10 mouse cellular contexts compared by ENCODE assay signal in the genomic region with DNA sequence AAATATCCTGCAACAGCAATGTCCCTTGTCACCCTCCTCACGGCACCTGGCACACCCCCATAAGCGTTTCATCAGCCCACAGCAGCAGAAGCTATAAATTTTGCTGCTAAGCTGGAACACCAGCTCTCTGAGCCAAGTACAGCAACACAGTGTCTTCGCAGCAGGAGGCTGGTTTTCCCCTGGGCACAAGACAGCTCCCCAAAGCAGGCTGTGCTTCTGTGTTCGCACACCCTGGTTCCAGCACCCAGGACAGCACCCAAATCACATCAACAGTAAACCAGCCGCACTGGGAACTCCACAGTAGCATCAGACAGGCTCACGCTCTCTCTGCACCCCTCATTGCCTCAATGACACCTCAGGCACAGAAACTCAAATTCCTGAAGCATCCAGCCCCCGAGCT.
DNase-seq lines count a peak whose midpoint lies in the region; ATAC-seq and TF ChIP-seq lines count a peak whose summit lies in the region.
"Had no signal": no experiment of that assay in that cellular context is flagged by ENCODE, and none has a peak within 500 bp of the region (broad histone marks: within the 10 kb centered on the region; RNA-seq: fewer than 3 reads in every experiment).

No protein-coding gene starts in this region.

- no peak overlapping the region for H3K4me2 ChIP-seq in kidney, postnatal 0 days (ENCODE audit: low read length)
- H3K4me2 ChIP-seq: limb, embryonic 13.5 days had no signal

- H3K27me3 ChIP-seq in kidney, postnatal 0 days (ENCODE audit: insufficient read depth, low read length): no peaks in the 10 kb centered on the region
- H3K27me3 ChIP-seq in kidney, adult 2 months (replicated peaks; ENCODE audit: control insufficient read depth, insufficient read depth, low read length): no peaks in the 10 kb centered on the region

- H3K9me3 ChIP-seq in kidney, postnatal 0 days (replicated peaks; ENCODE audit: low read length): no peaks in the 10 kb centered on the region
- H3K9me3 ChIP-seq: limb, embryonic 13.5 days had no signal

- no peak overlapping the region for H3K4me3 ChIP-seq in kidney, postnatal 0 days (replicated peaks; ENCODE audit: low read depth, low read length)
- no peak overlapping the region for H3K4me3 ChIP-seq in kidney, adult 2 months (ENCODE audit: insufficient read depth, low read depth, low read length)
- H3K4me3 ChIP-seq: limb, embryonic 13.5 days had no signal

- DNase-seq in kidney, postnatal 0 days (ENCODE audit: low spot score): peak; percentile 61
- DNase-seq in kidney, adult 2 months: no peak
- DNase-seq in 416B (ENCODE audit: low read depth): peak; percentile 2
- peak; percentile 71 for DNase-seq in NIH3T3 (ENCODE audit: low read depth)
- peak; percentile 23 for DNase-seq in embryo, embryonic 11.5 days (ENCODE audit: low read depth, low spot score)
- no peak for DNase-seq in thymus, postnatal 10 days (ENCODE audit: low spot score in 2 of 2)

- no peaks in the 10 kb centered on the region for H3K36me3 ChIP-seq in kidney, postnatal 0 days (ENCODE audit: insufficient read depth, low read length)
- no peaks in the 10 kb centered on the region for H3K36me3 ChIP-seq in kidney, adult 2 months (ENCODE audit: control insufficient read depth, insufficient read depth, low read length)
- H3K36me3 ChIP-seq: limb, embryonic 13.5 days had no signal

- no peak for TF ChIP-seq POLR2A in kidney, adult 2 months (IDR thresholded peaks at IDR 0.05; ENCODE audit: low read depth, low read length)

- ATAC-seq in kidney, postnatal 0 days (replicated peaks; ENCODE audit: low FRiP score, low read depth): no peak
- no peak for ATAC-seq in monocyte, adult 5-6 weeks (replicated peaks; ENCODE audit: insufficient number of reproducible peaks, low FRiP score, low TSS enrichment, poor library complexity, severe bottlenecking)
- ATAC-seq in activated CD4-positive, CD25-positive, alpha-beta regulatory T cell, adult 4 months: no peak

- 6% methylated on average over 7 of the region's 7 CpGs for WGBS in kidney, postnatal 0 days
- WGBS in kidney, adult 2 months: 7% methylated on average over 7 of the region's 7 CpGs

- no peak overlapping the region for H3K9ac ChIP-seq in kidney, postnatal 0 days (ENCODE audit: low read depth, low read length)
- H3K9ac ChIP-seq: limb, embryonic 13.5 days had no signal

- no peaks in the 10 kb centered on the region for H3K4me1 ChIP-seq in kidney, postnatal 0 days (replicated peaks; ENCODE audit: insufficient read depth, low read length)
- H3K4me1 ChIP-seq in kidney, adult 2 months (ENCODE audit: control insufficient read depth, insufficient read depth, low read length): no peaks in the 10 kb centered on the region

- no peak overlapping the region for H3K27ac ChIP-seq in kidney, postnatal 0 days
- H3K27ac ChIP-seq in kidney, adult 2 months (ENCODE audit: insufficient read depth, low read depth, low read length): no peak overlapping the region
- H3K27ac ChIP-seq: limb, embryonic 13.5 days; macrophage had no signal

- TF ChIP-seq CTCF in kidney, postnatal 0 days (IDR thresholded peaks at IDR 0.05; ENCODE audit: low read depth): no peak
- no peak for TF ChIP-seq CTCF in kidney, adult 2 months (conservative IDR thresholded peaks at IDR 0.05; ENCODE audit: insufficient read depth, insufficient read length, low read depth, low read length)

Comparison
In these comparisons a context has a peak if more than half of its experiments do, and no peak if none do; other contexts are left out.
1. DNase-seq: peak in kidney, postnatal 0 days (single experiment), 416B (single experiment), NIH3T3 (single experiment) and embryo, embryonic 11.5 days (single experiment); none in kidney, adult 2 months (single experiment) and thymus, postnatal 10 days (0 of 2).